Mouse (Mus musculus) megakaryocyte progenitor cell, adult 5-6 weeks (primary cell): Measurements from ENCODE around the gene Dcaf11. TPM values are rescaled to one million over a fixed set of nuclear protein-coding genes. Genes with fewer than 3 reads are reported as not detected.

Experiments
- ATAC-seq: replicated peaks from 2 replicates; pipeline ENCODE4 v1.8.0; 2016; ENCODE audit warnings: mild to moderate bottlenecking, moderate TSS enrichment, inconsistent platforms; ENCODE audit not compliant: poor library complexity
- total RNA-seq, 2 experiments: library from RNA; stranded (forward) in 1 of 2; stranded (reverse) in 1 of 2; fragments of 157-497, 149-512 nt in 1 of 2; fragments of 200-1000 nt in 1 of 2; gene quantifications; 2 replicates each; pipeline versions ENCODE4 v1.2.3 to v1.2.4; 2015 to 2017

Dcaf11 gene
- total RNA-seq, 2 experiments from 2014 or later = 45.9 to 69.1 TPM

- no peak for ATAC-seq
These were observed 5.2 kb upstream of the Dcaf11 start for GRCm38 (mm10) chr14:55554635-55555034.

- ATAC-seq = no peak
These were observed 4.0 kb upstream of the Dcaf11 start for GRCm38 (mm10) chr14:55555788-55556187.

GRCm38 (mm10) chr14:55557003-55557402, 2.8 kb upstream of the Dcaf11 start:
- ATAC-seq = peak; percentile 39

GRCm38 (mm10) chr14:55557587-55557986, 2.2 kb upstream of the Dcaf11 start:
- ATAC-seq = no peak

GRCm38 (mm10) chr14:55558740-55559448, 912 bp upstream of the Dcaf11 start:
- no peak for ATAC-seq

GRCm38 (mm10) chr14:55560202-55561073, 632 bp downstream of the Dcaf11 start, which contains the start of gene A730061H03Rik:
A730061H03Rik (minus strand) TSS chr14:55560406.
- peak; percentile 74 for ATAC-seq

- no peak for ATAC-seq
These were observed 2.1 kb downstream of the Dcaf11 start for GRCm38 (mm10) chr14:55561860-55562259.

- no peak for ATAC-seq
These were observed 3.4 kb downstream of the Dcaf11 start for GRCm38 (mm10) chr14:55563249-55563648.

GRCm38 (mm10) chr14:55565748-55566147, 5.9 kb downstream of the Dcaf11 start:
- no peak for ATAC-seq

- no peak for ATAC-seq
These were observed 7.7 kb downstream of the Dcaf11 start for GRCm38 (mm10) chr14:55567496-55567895.

- ATAC-seq = peak; percentile 50; the same call in 1 of the 2 replicates
These were observed 10.8 kb downstream of the Dcaf11 start for GRCm38 (mm10) chr14:55570588-55570987.

GRCm38 (mm10) chr14:55571760-55572159, 12.0 kb downstream of the Dcaf11 start:
- no peak for ATAC-seq

GRCm38 (mm10) chr14:55575302-55575701, 15.5 kb downstream of the Dcaf11 start, which contains the start of gene Fitm1:
Fitm1 (plus strand) TSS chr14:55575617.
- ATAC-seq = no peak

- no peak for ATAC-seq
These were observed 15.9 kb downstream of the Dcaf11 start for GRCm38 (mm10) chr14:55575711-55576110.

- peak; percentile 13; the same call in 1 of the 2 replicates for ATAC-seq
These were observed 16.6 kb downstream of the Dcaf11 start for GRCm38 (mm10) chr14:55576376-55576775.

GRCm38 (mm10) chr14:55577871-55578667, 18.3 kb downstream of the Dcaf11 start, which contains the start of gene Psme1:
Psme1 (plus strand) TSS chr14:55578123.
- ATAC-seq = peak; percentile 87

- peak; percentile 54 for ATAC-seq
These were observed 19.0 kb downstream of the Dcaf11 start for GRCm38 (mm10) chr14:55578668-55579269.

GRCm38 (mm10) chr14:55579511-55580496, 20.0 kb downstream of the Dcaf11 start:
- ATAC-seq = no peak

- no peak for ATAC-seq
These were observed 20.9 kb downstream of the Dcaf11 start for GRCm38 (mm10) chr14:55580731-55581130.
